Mouse (Mus musculus): ENCODE results near the gene Fat3. TPM values are rescaled to one million over a fixed set of nuclear protein-coding genes. Genes with fewer than 3 reads are reported as not detected.
A peak's percentile ranks its signal among the peaks of the same experiment; 100 is the strongest.

The Fat3 gene
- polyA plus RNA-seq, 1 experiment from 2014 or later = 0.93 TPM

DNA sequence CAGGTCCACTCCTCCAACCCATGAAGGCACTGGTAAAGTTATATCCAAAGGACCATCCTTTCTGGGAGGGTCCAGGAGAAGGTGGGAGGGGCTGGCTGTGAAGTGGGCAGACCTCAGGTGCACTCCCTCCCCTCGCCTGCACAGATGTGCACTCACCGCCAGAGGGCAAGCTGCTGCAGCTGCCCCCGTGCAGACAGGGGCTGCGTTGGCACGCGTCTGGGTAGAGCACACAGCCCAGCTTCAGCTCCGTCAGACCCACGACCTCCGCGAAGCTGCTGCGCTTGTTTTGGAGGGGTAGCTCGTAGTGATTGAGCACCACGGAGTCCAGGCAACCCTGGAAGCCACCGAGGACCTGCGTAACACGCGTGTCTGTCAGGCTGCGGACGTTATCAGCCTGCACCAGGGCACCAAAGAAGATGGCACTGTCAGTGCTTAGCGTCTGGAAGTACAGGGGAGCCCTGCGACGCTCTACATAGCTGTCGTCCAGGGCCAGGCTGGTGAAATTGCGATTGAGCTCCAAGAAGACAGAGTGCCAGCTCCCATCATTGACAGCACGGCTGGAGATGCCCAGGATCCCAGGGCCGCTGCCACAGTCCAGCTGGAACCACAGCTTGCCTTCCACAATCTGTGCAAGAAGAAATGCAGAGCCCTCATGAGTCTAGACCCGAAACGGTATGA, 563.1 kb downstream of the Fat3 start:
- Histone ChIP-seq H3K27me3 (ENCODE audit: control insufficient read depth, insufficient read depth, low read length) (no peaks in the 10 kb centered on the region), H3K9ac (ENCODE audit: low read length) (no peak overlapping the region), H3K4me2 (replicated peaks; ENCODE audit: low read depth) (no peak overlapping the region), H3K4me1 (replicated peaks; ENCODE audit: control insufficient read depth, insufficient read depth) (no peaks in the 10 kb centered on the region), H3K4me3 (ENCODE audit: low read depth, low read length) (no peak overlapping the region), H3K27ac (replicated peaks) (no peak overlapping the region), H3K36me3 (ENCODE audit: control insufficient read depth, insufficient read depth, low read length) (no peaks in the 10 kb centered on the region), H3K9me3 (ENCODE audit: control insufficient read depth, low read length) (no peaks in the 10 kb centered on the region)
- ATAC-seq (ENCODE audit: low FRiP score, low TSS enrichment) (0 out of 2 replicates have a peak, but pooled peaks have one; percentile 35), DNase-seq (ENCODE audit: low spot score) (no peak)
- no peak for TF ChIP-seq EP300 (optimal IDR thresholded peaks at IDR 0.05)
- peak; percentile 50 for TF ChIP-seq CTCF (IDR thresholded peaks at IDR 0.05; ENCODE audit: low read depth)
- 72% methylated on average over 28 of the region's 28 CpGs for WGBS

DNA sequence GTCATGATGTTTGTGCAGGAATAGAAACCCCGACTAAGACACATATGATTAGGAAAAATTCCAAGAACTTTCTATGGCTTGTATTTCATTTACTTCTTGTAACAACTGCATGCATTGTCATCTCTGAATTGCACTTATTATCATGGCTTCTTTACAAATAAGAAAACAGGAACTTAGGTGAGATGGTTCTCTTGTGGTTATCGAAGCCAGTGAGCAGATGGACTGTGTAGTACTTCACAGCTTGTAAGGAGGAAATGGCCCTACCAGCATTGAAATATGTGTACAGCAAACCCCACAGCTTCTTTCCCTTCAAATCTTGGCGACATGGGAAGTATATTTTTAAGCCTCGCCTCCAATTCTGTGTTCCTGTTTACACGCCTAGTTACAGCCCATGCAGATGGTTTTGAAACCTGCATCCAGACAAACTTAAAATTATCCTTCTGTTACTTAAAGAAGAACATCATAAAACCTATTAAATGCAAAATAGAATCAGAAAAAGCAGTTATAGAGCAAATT, 570.1 kb downstream of the Fat3 start:
- Histone ChIP-seq H3K27ac (replicated peaks) (no peak overlapping the region), H3K4me2 (replicated peaks; ENCODE audit: low read depth) (no peak overlapping the region), H3K36me3 (ENCODE audit: control insufficient read depth, insufficient read depth, low read length) (no peaks in the 10 kb centered on the region), H3K9me3 (ENCODE audit: control insufficient read depth, low read length) (no peaks in the 10 kb centered on the region), H3K4me3 (ENCODE audit: low read depth, low read length) (no peak overlapping the region), H3K4me1 (replicated peaks; ENCODE audit: control insufficient read depth, insufficient read depth) (no peaks in the 10 kb centered on the region), H3K27me3 (ENCODE audit: control insufficient read depth, insufficient read depth, low read length) (no peaks in the 10 kb centered on the region), H3K9ac (ENCODE audit: low read length) (no peak overlapping the region)
- no peak for ATAC-seq (ENCODE audit: low FRiP score, low TSS enrichment)
- WGBS = 81% methylated on average over 5 of the region's 5 CpGs
- TF ChIP-seq EP300 (optimal IDR thresholded peaks at IDR 0.05) (no peak), CTCF (IDR thresholded peaks at IDR 0.05; ENCODE audit: low read depth) (no peak)
- no peak for DNase-seq (ENCODE audit: low spot score)

DNA sequence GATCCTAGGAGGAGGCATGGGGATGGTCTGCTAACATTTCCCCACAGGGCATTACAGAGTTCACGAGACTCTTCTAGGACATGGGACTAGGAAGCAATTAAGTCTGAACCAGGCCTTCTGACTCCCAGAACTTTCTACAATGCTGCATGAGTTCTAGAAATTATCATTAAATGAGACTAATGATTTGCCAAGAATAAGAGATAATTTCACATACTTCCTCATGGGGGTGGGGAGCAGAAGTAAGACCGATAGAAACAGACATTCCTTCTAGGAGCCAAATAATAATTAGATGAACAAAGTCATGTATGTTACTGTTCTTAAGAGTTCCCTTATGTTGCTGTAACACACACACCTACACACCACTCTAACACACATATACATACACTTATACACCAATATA, 572.8 kb downstream of the Fat3 start:
- ATAC-seq (ENCODE audit: low FRiP score, low TSS enrichment) = no peak

DNA sequence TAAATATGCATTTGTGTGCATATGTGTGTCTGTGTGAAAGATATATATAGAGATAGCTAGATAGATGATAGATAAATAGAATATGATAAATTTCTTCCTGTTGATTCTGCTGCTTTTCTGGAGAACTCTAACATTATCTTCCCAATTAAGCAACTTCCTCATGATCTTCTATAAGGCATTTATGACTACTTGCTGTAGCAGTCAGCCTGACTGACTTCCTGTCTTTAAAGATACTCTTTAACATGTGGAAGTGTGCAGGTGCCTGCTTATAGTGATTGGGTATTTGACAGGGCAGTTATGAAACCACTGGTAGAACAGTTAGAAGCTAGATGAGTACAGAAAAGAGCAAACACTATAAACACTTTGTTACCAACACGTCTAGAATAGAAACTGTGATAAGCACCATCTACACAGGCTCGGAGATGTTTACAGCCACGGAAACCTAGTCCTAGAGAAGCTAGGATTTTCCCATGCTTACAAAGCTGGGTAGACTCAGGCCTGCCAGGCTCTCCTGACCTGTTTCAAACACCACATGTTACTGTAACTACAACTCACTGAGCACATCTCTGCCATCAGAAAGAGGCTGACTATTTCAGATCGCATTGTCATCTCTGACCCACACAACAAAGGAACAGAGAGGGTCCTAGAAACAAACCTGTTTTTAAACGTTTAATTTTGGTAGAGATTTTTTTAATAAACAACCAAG, 573.6 kb downstream of the Fat3 start:
- DNase-seq (ENCODE audit: low spot score) = no peak
- no peak overlapping the region for H3K9ac ChIP-seq (ENCODE audit: low read length)
- no peak for TF ChIP-seq EP300 (optimal IDR thresholded peaks at IDR 0.05)
- no peak for TF ChIP-seq CTCF (IDR thresholded peaks at IDR 0.05; ENCODE audit: low read depth)
- no peaks in the 10 kb centered on the region for H3K36me3 ChIP-seq (ENCODE audit: control insufficient read depth, insufficient read depth, low read length)
- H3K27me3 ChIP-seq (ENCODE audit: control insufficient read depth, insufficient read depth, low read length) = no peaks in the 10 kb centered on the region
- H3K27ac ChIP-seq (replicated peaks) = no peak overlapping the region
- H3K4me3 ChIP-seq (ENCODE audit: low read depth, low read length) = no peak overlapping the region
- H3K4me2 ChIP-seq (replicated peaks; ENCODE audit: low read depth) = no peak overlapping the region
- H3K4me1 ChIP-seq (replicated peaks; ENCODE audit: control insufficient read depth, insufficient read depth) = no peaks in the 10 kb centered on the region
- 65% methylated on average over 5 of the region's 5 CpGs for WGBS
- no peak for ATAC-seq (ENCODE audit: low FRiP score, low TSS enrichment)
- H3K9me3 ChIP-seq (ENCODE audit: control insufficient read depth, low read length) = no peaks in the 10 kb centered on the region

More for the DNA sequence above, 572.8 kb downstream of the Fat3 start:
- Histone ChIP-seq H3K27me3 (ENCODE audit: control insufficient read depth, insufficient read depth, low read length) (no peaks in the 10 kb centered on the region), H3K27ac (replicated peaks) (no peak overlapping the region), H3K4me3 (ENCODE audit: low read depth, low read length) (no peak overlapping the region), H3K9ac (ENCODE audit: low read length) (no peak overlapping the region), H3K4me2 (replicated peaks; ENCODE audit: low read depth) (no peak overlapping the region), H3K36me3 (ENCODE audit: control insufficient read depth, insufficient read depth, low read length) (no peaks in the 10 kb centered on the region), H3K4me1 (replicated peaks; ENCODE audit: control insufficient read depth, insufficient read depth) (no peaks in the 10 kb centered on the region), H3K9me3 (ENCODE audit: control insufficient read depth, low read length) (no peaks in the 10 kb centered on the region)
- no peak for DNase-seq (ENCODE audit: low spot score)
- 78% methylated on average over 2 of the region's 2 CpGs for WGBS
- TF ChIP-seq EP300 (optimal IDR thresholded peaks at IDR 0.05) = no peak
- no peak for TF ChIP-seq CTCF (IDR thresholded peaks at IDR 0.05; ENCODE audit: low read depth)

DNA sequence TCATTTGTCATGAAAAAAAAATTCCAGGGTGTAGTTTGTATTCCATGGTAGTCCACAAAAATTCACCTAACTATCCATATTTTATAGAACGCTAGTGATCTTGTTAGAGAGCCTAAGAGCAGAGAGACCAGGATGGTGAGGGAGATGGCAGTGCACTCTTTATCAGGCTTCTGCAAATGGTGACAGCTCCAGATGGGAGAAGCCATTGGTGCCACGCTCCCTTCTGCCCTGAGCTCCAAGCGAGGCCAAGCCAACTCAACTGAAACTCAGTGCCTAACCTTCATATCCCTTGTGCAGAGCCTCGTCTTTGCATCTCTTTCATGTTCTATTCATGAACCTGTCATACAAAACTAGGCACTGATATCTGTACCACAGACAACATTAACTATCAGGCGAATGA, 575.8 kb downstream of the Fat3 start:
- 88% methylated on average over 5 of the region's 5 CpGs for WGBS
- Histone ChIP-seq H3K4me1 (replicated peaks; ENCODE audit: control insufficient read depth, insufficient read depth) (no peaks in the 10 kb centered on the region), H3K4me3 (ENCODE audit: low read depth, low read length) (no peak overlapping the region), H3K9ac (ENCODE audit: low read length) (no peak overlapping the region), H3K9me3 (ENCODE audit: control insufficient read depth, low read length) (no peaks in the 10 kb centered on the region), H3K27me3 (ENCODE audit: control insufficient read depth, insufficient read depth, low read length) (no peaks in the 10 kb centered on the region), H3K4me2 (replicated peaks; ENCODE audit: low read depth) (no peak overlapping the region), H3K36me3 (ENCODE audit: control insufficient read depth, insufficient read depth, low read length) (no peaks in the 10 kb centered on the region), H3K27ac (replicated peaks) (no peak overlapping the region)
- ATAC-seq (ENCODE audit: low FRiP score, low TSS enrichment) (no peak), DNase-seq (ENCODE audit: low spot score) (no peak)
- TF ChIP-seq EP300 (optimal IDR thresholded peaks at IDR 0.05) = no peak
- no peak for TF ChIP-seq CTCF (IDR thresholded peaks at IDR 0.05; ENCODE audit: low read depth)

DNA sequence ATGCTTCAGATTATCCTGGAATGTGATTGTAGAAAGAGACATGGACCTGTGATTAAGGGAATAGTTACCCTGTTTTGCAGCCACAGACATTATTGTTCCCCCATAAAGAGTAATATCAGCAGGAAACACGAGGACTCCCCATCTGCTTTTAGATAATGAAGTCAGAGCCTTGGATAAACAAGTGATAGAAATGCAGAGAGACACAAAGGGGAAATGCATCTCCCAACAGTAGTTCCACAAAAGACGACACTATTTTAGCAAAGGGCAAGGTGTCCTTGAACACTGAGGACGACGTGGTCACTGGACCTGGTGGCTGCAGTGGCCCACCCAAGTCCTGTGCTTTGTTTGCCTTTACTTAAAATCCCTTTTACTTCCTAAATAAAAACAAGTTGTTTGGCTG, 580.8 kb downstream of the Fat3 start:
- H3K4me1 ChIP-seq (replicated peaks; ENCODE audit: control insufficient read depth, insufficient read depth) = no peaks in the 10 kb centered on the region
- no peak overlapping the region for H3K4me3 ChIP-seq (ENCODE audit: low read depth, low read length)
- WGBS = 76% methylated on average over 4 of the region's 4 CpGs
- H3K27ac ChIP-seq (replicated peaks) = no peak overlapping the region
- H3K27me3 ChIP-seq (ENCODE audit: control insufficient read depth, insufficient read depth, low read length) = no peaks in the 10 kb centered on the region
- no peak overlapping the region for H3K4me2 ChIP-seq (replicated peaks; ENCODE audit: low read depth)
- no peak overlapping the region for H3K9ac ChIP-seq (ENCODE audit: low read length)
- ATAC-seq (ENCODE audit: low FRiP score, low TSS enrichment) (no peak), DNase-seq (ENCODE audit: low spot score) (no peak)
- no peaks in the 10 kb centered on the region for H3K36me3 ChIP-seq (ENCODE audit: control insufficient read depth, insufficient read depth, low read length)
- TF ChIP-seq CTCF (IDR thresholded peaks at IDR 0.05; ENCODE audit: low read depth) (no peak), EP300 (optimal IDR thresholded peaks at IDR 0.05) (no peak)
- H3K9me3 ChIP-seq (ENCODE audit: control insufficient read depth, low read length) = no peaks in the 10 kb centered on the region
